Mouse (Mus musculus) liver, embryonic 14.5 days (tissue): ENCODE data around the gene Tnfrsf26.

ENCODE experiments used
- CTCF ChIP-seq: IDR thresholded peaks from 2 replicates; pipeline ENCODE4 v1.5.1; 2016; ENCODE audit warnings: antibody characterized with exemption, low read depth, control low read depth
- EP300 ChIP-seq: IDR thresholded peaks from 2 replicates; pipeline ENCODE4 v1.6.1; 2016; ENCODE audit warnings: antibody characterized with exemption, low read depth

DNA sequence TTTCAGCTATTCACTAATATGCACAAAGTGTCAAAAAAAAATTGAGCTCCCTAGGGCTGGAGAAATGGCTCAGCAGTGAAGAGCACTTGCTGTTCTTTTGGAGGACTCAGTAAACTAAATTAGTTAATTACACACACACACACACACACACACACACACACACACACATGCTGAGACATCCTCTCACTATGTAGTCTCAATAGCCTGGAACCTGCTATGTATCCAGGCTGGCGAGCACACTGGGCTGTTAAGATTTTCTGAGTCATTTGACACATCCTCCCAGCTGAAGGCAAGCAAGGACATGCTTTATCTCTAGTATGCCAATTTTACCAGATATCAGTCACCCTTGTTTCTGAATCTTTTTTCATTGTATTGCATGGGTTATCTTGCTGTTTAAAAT lies 7.6 kb downstream of the Tnfrsf26 start:
- no peak for TF ChIP-seq CTCF
- no peak for TF ChIP-seq EP300
